Mouse (Mus musculus) neural tube, embryonic 15.5 days (tissue): ENCODE data around the gene Nr4a2. TPM values are rescaled to one million over a fixed set of nuclear protein-coding genes. Genes with fewer than 3 reads are reported as not detected.

ENCODE experiments used
- ATAC-seq: fragments of 200-750 bp; cut with Nextera tagmentation; 2 replicates; pipeline ENCODE4 v1.8.0; 2017; ENCODE audit warnings: mild to moderate bottlenecking, moderate TSS enrichment, moderate library complexity; ENCODE audit not compliant: low FRiP score
- H3K27ac ChIP-seq: fragments of 300-500 bp; sonication (generic); replicated peaks from 2 replicates; pipeline ENCODE4 v1.5.1; 2015; ENCODE audit warnings: mild to moderate bottlenecking, inconsistent platforms
- H3K27me3 ChIP-seq: fragments of 300-500 bp; sonication (generic); replicated peaks from 2 replicates; pipeline ENCODE4 v1.6.1; 2015; ENCODE audit warnings: inconsistent platforms
- H3K36me3 ChIP-seq: fragments of 300-500 bp; sonication (generic); 2 replicates; pipeline ENCODE4 v1.6.1; 2015; ENCODE audit warnings: inconsistent platforms
- H3K4me1 ChIP-seq: fragments of 300-500 bp; sonication (generic); 2 replicates; pipeline ENCODE4 v1.6.1; 2015; ENCODE audit warnings: inconsistent platforms
- H3K4me2 ChIP-seq: fragments of 300-500 bp; sonication (generic); 2 replicates; pipeline ENCODE4 v1.6.1; 2015; ENCODE audit warnings: inconsistent platforms, mild to moderate bottlenecking, moderate library complexity
- H3K4me3 ChIP-seq: fragments of 300-500 bp; sonication (generic); replicated peaks from 2 replicates; pipeline ENCODE4 v1.5.1; 2015; ENCODE audit warnings: mild to moderate bottlenecking, inconsistent platforms
- H3K9ac ChIP-seq: fragments of 300-500 bp; sonication (generic); replicated peaks from 2 replicates; pipeline ENCODE4 v1.6.1; 2015; ENCODE audit warnings: mild to moderate bottlenecking, inconsistent platforms
- H3K9me3 ChIP-seq: fragments of 300-500 bp; sonication (generic); replicated peaks from 2 replicates; pipeline ENCODE4 v1.6.1; 2016; ENCODE audit warnings: inconsistent platforms
- WGBS: fragments of 180-500 bp; shearing (Covaris S2); methylation state at CpG from one replicate; pipeline ENCODE4 v1.1.7; 2015; ENCODE audit warnings: mixed read lengths; 5-methylcytosine and 5-hydroxymethylcytosine counted together
- polyA plus RNA-seq: library from polyadenylated mRNA; unstranded; fragments of >200 nt; fragmentation: Nextera tagmentation; extraction: Ambion mirVana; gene quantifications from 2 replicates; pipeline ENCODE4 v1.2.1, GENCODE M21; 2015

The Nr4a2 gene
- polyA plus RNA-seq, 1 experiment from 2014 or later = 21.0 TPM

DNA sequence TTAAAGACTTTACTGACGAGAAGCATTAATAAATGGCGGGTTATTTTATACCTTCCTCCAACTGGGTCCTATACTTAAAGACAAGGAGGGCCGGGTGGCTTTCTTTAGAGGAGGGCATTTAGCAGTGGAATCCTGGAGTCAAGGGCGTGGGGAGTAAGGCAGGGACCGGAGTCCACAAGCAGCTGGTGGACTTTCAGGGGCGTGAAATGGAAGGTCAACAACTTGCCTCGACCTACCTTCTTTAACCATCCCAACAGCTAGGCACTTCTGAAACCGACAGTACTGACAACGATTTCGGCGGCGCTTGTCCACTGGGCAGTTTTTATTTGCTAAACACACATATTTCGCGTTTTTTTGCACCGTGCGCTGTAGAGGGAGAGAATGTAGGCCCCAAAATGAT lies 13.4 kb downstream of the Nr4a2 start:
- H3K9ac ChIP-seq = no peak overlapping the region
- no peaks in the 10 kb centered on the region for H3K9me3 ChIP-seq
- H3K27ac ChIP-seq = no peak overlapping the region
- H3K4me3 ChIP-seq = peak overlapping the region; percentile 10; the same call in 1 of the 2 replicates
- H3K4me2 ChIP-seq = no peak overlapping the region
- H3K36me3 ChIP-seq = no peaks in the 10 kb centered on the region
- no peak for ATAC-seq
- peaks cover 84% of the 10 kb centered on the region for H3K27me3 ChIP-seq
- H3K4me1 ChIP-seq = peaks cover 36% of the 10 kb centered on the region
- WGBS = 7% methylated on average over 16 of the region's 16 CpGs

- Histone ChIP-seq H3K4me2 (no peak overlapping the region), H3K9me3 (no peaks in the 10 kb centered on the region), H3K27me3 (peaks cover 83% of the 10 kb centered on the region), H3K4me3 (peak overlapping the region; percentile 10; the same call in 1 of the 2 replicates), H3K36me3 (no peaks in the 10 kb centered on the region), H3K27ac (no peak overlapping the region), H3K4me1 (peaks cover 32% of the 10 kb centered on the region), H3K9ac (no peak overlapping the region)
- no peak for ATAC-seq
- 3% methylated on average over 14 of the region's 14 CpGs for WGBS
Measured at GRCm38 (mm10) chr2:57109926-57110325, 13.9 kb downstream of the Nr4a2 start.

DNA sequence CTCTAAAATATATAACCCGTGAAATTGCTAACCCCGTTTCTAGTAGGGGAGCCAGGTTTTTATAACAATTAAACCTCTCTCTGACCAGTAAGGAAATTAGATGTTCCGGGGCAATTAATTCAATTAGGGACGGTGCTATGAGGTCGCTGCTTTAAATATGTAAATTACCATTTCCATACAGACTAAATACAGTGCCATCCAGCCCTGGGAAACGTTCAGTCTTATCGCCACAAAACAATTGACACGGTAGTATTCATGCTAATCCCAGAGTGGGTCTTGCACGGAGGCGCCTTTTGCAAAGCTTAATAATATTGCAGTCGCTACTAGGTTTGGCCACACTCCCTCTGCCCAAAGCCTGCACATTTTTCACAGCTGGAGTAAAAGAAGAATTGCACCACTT lies 14.5 kb downstream of the Nr4a2 start:
- H3K27ac ChIP-seq = no peak overlapping the region
- H3K4me3 ChIP-seq = no peak overlapping the region
- 3% methylated on average over 11 of the region's 11 CpGs for WGBS
- H3K36me3 ChIP-seq = no peaks in the 10 kb centered on the region
- H3K9ac ChIP-seq = no peak overlapping the region
- H3K9me3 ChIP-seq = no peaks in the 10 kb centered on the region
- H3K4me2 ChIP-seq = no peak overlapping the region
- peaks cover 85% of the 10 kb centered on the region for H3K27me3 ChIP-seq
- peaks cover 30% of the 10 kb centered on the region for H3K4me1 ChIP-seq
- ATAC-seq = no peak

DNA sequence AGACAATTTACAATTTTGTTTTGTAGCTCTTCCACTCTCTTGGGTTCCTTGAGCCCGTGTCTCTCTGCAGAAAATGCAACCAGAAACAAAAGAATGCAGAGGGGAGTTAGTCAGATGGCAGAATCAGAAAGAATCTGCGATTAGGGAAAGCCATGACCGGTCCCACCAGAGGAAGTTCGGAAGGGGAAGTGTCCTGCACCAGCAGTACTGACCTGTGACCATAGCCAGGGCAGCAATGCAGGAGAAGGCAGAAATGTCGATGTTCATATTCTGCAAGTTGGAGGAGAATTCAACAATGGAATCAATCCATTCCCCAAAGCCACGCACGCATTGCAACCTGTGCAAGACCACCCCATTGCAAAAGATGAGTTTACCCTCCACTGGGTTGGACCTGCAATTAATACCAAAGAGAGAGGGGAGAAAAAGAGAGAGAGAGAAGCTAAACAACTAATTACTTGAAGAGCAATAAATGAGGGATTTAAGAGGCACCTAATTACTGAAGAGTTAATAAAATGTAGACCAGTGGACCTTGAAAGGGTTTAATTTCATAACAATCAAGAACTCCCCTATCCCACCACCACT lies 15.4 kb downstream of the Nr4a2 start:
- Histone ChIP-seq H3K4me2 (no peak overlapping the region), H3K4me3 (no peak overlapping the region), H3K27ac (no peak overlapping the region), H3K9me3 (no peaks in the 10 kb centered on the region), H3K4me1 (peaks cover 27% of the 10 kb centered on the region), H3K27me3 (peaks cover 83% of the 10 kb centered on the region), H3K36me3 (no peaks in the 10 kb centered on the region), H3K9ac (no peak overlapping the region)
- WGBS = 14% methylated on average over 7 of the region's 7 CpGs
- no peak for ATAC-seq

GRCm38 (mm10) chr2:57105401-57105800 lies 18.4 kb downstream of the Nr4a2 start:
- no peak overlapping the region for H3K9ac ChIP-seq
- H3K4me2 ChIP-seq = no peak overlapping the region
- peaks cover 85% of the 10 kb centered on the region for H3K27me3 ChIP-seq
- WGBS = 5% methylated on average over 7 of the region's 7 CpGs
- no peak overlapping the region for H3K4me3 ChIP-seq
- H3K9me3 ChIP-seq = no peaks in the 10 kb centered on the region
- no peak overlapping the region for H3K27ac ChIP-seq
- H3K36me3 ChIP-seq = no peaks in the 10 kb centered on the region
- H3K4me1 ChIP-seq = peaks cover 23% of the 10 kb centered on the region
- ATAC-seq = no peak

DNA sequence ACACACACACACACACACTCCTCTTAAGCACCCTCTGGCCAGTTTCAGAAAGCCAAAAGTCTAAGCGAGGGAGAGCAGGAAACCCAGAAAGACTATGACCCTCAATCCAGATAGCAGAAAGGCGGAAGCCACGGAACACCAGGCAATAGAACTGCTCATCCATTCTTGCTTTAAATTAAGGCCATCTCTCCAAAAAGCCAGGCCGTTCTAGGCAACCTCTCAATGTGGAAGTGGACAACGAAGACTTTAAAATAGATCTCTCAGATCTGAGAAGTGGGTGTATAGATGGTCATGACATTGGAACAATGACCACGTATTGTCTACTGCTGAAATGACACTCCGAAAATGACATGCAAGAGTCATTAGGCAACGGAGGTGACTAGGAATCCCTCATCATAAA lies 19.1 kb downstream of the Nr4a2 start:
- H3K4me2 ChIP-seq = no peak overlapping the region
- H3K27ac ChIP-seq = no peak overlapping the region
- WGBS = 4% methylated on average over 8 of the region's 8 CpGs
- no peak for ATAC-seq
- H3K9ac ChIP-seq = no peak overlapping the region
- peaks cover 19% of the 10 kb centered on the region for H3K4me1 ChIP-seq
- peaks cover 85% of the 10 kb centered on the region for H3K27me3 ChIP-seq
- H3K36me3 ChIP-seq = no peaks in the 10 kb centered on the region
- no peak overlapping the region for H3K4me3 ChIP-seq
- H3K9me3 ChIP-seq = no peaks in the 10 kb centered on the region

DNA sequence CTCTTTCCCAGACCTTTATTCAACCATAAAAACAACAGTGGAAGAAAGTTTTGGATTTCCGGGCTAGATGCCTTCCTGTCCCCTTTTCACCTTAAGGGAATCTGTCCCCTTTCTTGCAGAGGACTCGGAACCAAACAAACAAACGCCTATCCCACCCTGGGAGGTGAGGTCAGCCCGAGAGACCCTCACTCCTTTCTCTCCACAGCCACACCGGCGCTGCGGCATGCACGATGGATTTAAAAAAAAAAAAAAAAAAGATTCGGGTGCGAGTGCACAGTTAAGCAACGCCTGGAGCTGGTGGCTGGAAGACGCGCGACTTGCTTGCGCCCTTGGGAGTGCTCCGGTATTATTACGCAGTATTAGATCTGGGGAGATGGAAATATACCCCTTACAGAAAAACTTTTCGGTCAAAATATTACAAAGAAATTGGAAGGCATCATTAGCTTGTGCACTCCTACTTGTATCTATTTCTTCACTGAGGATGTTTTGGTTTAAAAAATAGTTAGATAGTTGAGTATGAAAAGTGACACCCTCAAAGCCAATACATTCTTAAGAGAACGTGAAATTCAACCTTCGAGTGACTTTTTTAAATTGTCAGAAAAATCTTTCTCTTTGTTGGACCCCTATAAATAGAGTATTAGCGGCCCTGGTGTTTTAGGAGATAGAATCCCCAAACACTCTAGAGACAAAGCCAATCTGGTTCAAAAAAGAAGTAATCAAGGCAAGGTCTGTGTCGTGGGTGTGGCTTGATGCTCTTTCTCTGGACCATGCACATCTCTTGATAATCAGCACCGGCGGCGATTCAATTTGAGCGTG lies 19.8 kb downstream of the Nr4a2 start:
- Histone ChIP-seq H3K27ac (no peak overlapping the region), H3K27me3 (peaks cover 85% of the 10 kb centered on the region), H3K9ac (no peak overlapping the region), H3K36me3 (no peaks in the 10 kb centered on the region), H3K9me3 (no peaks in the 10 kb centered on the region), H3K4me2 (peak overlapping the region; percentile 15; the same call in 1 of the 2 replicates), H3K4me3 (no peak overlapping the region), H3K4me1 (peaks cover 19% of the 10 kb centered on the region)
- under 1% methylated on average over 26 of the region's 26 CpGs for WGBS
- no peak for ATAC-seq

DNA sequence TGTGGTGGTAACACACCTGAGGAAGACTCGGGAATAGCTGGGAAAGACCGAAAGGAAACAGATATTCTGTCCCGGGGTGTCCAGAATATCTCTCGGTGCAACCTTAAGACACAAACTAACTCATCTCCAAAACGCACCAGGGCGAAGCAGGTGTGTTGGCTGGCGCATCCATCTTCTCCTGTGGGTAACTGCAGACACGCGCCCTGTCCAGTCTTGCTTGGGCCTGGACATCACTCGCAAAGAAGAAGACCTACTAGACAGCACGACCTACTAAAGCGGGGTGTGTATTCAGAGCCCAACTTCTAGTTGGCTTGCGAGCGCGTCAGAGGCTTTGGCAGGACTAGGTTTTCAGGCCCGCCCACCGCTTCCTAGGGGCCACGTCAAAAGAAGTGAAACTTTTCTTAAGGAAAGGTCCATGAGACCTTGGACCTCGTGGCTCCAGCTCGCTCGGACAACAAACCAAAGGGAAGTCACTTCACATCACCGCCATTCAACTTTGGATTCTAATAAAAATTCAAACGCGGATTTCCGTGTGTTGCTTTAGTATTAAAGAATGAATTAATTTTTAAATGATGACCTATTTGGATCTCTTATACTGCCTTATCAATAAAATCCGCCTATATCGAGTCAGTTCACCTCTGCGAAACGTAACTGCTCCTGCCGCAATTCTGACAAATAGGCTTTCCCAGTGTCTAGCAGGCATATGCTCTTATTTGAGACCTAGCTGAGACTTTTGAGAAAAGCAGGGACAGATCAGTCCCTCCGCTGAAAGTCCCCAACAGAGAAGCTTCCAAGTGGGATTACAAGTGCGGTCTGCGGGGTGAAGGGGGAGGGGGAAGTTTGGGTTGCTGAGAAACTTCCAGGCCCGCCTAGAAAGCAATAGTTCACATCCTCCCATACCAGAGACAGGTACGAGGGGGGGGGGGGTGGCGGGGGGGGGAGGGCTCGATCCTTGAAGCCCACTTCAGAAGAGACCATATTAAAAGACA lies 20.7 kb downstream of the Nr4a2 start:
- no peak for ATAC-seq
- peaks cover 19% of the 10 kb centered on the region for H3K4me1 ChIP-seq
- peak overlapping the region; percentile 60 for H3K4me2 ChIP-seq
- H3K27ac ChIP-seq = no peak overlapping the region
- no peaks in the 10 kb centered on the region for H3K9me3 ChIP-seq
- no peaks in the 10 kb centered on the region for H3K36me3 ChIP-seq
- 1% methylated on average over 35 of the region's 37 CpGs for WGBS
- H3K4me3 ChIP-seq = peak overlapping the region; percentile 31
- H3K27me3 ChIP-seq = peaks cover 83% of the 10 kb centered on the region
- no peak overlapping the region for H3K9ac ChIP-seq

DNA sequence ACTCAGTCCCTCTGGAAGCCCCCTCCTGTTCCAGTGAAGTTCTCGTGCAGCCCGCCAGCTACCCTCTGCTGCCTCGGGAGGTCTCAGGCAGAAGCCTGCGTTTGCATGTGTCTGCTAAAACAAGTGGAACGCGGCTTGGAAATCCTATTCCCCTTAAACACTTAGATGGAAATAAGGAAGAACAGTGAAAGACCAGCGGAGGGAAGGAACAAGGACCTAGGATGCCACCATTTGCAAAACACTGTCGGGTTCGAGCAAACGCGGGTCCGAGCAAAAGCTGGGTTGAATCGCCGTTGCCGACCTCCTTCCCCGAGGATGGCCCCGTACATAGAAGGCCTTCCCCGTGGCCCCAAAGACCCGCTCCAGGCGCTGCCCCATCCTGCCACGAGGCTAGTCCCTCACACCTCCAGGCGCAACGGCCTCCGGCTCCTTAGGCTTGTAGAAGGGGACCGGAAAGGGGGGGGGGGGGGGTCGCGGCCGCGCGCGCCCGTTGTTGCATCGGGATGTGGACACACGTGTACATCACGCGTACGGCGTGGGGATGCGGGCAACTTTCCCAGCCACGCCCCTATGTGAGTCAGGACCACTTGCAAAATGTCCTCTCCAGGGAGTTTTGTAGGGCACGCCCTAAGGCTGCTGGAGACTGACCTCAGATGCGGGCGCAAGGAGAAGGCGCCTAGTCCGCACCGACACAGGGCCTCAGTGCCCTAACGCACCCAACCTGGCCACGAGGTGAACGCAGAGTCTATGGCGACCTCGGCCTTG lies 21.5 kb downstream of the Nr4a2 start:
- no peaks in the 10 kb centered on the region for H3K36me3 ChIP-seq
- peaks cover 76% of the 10 kb centered on the region for H3K27me3 ChIP-seq
- no peak overlapping the region for H3K9ac ChIP-seq
- peak overlapping the region; percentile 60 for H3K4me2 ChIP-seq
- no peak overlapping the region for H3K27ac ChIP-seq
- WGBS = under 1% methylated on average over 46 of the region's 51 CpGs
- peak; percentile 41; the same call in 1 of the 2 replicates for ATAC-seq
- peak overlapping the region; percentile 31 for H3K4me3 ChIP-seq
- no peaks in the 10 kb centered on the region for H3K9me3 ChIP-seq
- H3K4me1 ChIP-seq = peaks cover 19% of the 10 kb centered on the region

- no peak overlapping the region for H3K4me3 ChIP-seq
- no peaks in the 10 kb centered on the region for H3K36me3 ChIP-seq
- H3K27me3 ChIP-seq = peaks cover 67% of the 10 kb centered on the region
Measured at GRCm38 (mm10) chr2:57100241-57100640, 23.6 kb downstream of the Nr4a2 start.

DNA sequence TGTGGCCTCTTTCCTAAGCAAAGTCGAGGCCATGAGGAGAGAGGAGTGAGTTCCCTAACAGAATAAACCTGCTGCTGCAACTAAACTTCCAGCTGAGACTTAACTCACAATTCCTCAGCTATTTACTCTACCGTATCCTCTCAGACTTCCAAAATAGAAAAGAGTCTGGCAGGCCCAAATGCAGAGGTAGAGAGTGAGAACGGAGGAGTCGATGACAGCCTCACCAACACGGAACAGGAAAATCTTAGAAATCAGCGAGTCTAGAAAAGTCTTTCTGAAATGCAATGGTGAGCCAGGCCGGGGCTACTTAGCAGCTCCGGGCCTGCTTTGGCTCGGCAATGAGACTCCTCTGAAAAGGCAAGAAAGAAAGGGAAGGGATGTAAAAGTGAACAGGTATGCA lies 51.4 kb downstream of the Nr4a2 start:
- H3K4me1 ChIP-seq = no peaks in the 10 kb centered on the region
- ATAC-seq = no peak
- no peaks in the 10 kb centered on the region for H3K36me3 ChIP-seq
- H3K27me3 ChIP-seq = no peaks in the 10 kb centered on the region
- H3K4me3 ChIP-seq = no peak overlapping the region
- no peak overlapping the region for H3K9ac ChIP-seq
- 84% methylated on average over 9 of the region's 9 CpGs for WGBS
- H3K9me3 ChIP-seq = no peaks in the 10 kb centered on the region
- no peak overlapping the region for H3K4me2 ChIP-seq
- no peak overlapping the region for H3K27ac ChIP-seq

More at GRCm38 (mm10) chr2:57100241-57100640, 23.6 kb downstream of the Nr4a2 start:
- H3K9me3 ChIP-seq = no peaks in the 10 kb centered on the region
- H3K27ac ChIP-seq = no peak overlapping the region
- no peak for ATAC-seq
- H3K4me1 ChIP-seq = peaks cover 19% of the 10 kb centered on the region
- no peak overlapping the region for H3K9ac ChIP-seq
- 76% methylated on average over 3 of the region's 3 CpGs for WGBS
- no peak overlapping the region for H3K4me2 ChIP-seq
